Mouse (Mus musculus) monocyte, adult 5-6 weeks (primary cell): ENCODE measurements around the gene Klhl15. TPM values are rescaled to one million over a fixed set of nuclear protein-coding genes. Genes with fewer than 3 reads are reported as not detected.
"Not testable (repeated sequence)": the region's sequence is repeated elsewhere in the genome, so short reads cannot be mapped to it uniquely, and the experiment has no call there.

Experiments
- ATAC-seq: fragments of 153-309, 156-312 bp; replicated peaks from 2 replicates; pipeline ENCODE4 v1.8.0; 2017; ENCODE audit warnings: mild to moderate bottlenecking; ENCODE audit not compliant: low TSS enrichment, insufficient number of reproducible peaks, severe bottlenecking, poor library complexity, low FRiP score
- total RNA-seq: library from RNA; stranded (forward); fragments of 200-1000, 200-491, 200-594 nt; gene quantifications from 3 replicates; pipeline ENCODE4 v1.2.3, GENCODE M21; 2017

The Klhl15 gene
- total RNA-seq: 8.4 to 10.7 TPM (median 8.6 TPM) in 3 replicates

DNA sequence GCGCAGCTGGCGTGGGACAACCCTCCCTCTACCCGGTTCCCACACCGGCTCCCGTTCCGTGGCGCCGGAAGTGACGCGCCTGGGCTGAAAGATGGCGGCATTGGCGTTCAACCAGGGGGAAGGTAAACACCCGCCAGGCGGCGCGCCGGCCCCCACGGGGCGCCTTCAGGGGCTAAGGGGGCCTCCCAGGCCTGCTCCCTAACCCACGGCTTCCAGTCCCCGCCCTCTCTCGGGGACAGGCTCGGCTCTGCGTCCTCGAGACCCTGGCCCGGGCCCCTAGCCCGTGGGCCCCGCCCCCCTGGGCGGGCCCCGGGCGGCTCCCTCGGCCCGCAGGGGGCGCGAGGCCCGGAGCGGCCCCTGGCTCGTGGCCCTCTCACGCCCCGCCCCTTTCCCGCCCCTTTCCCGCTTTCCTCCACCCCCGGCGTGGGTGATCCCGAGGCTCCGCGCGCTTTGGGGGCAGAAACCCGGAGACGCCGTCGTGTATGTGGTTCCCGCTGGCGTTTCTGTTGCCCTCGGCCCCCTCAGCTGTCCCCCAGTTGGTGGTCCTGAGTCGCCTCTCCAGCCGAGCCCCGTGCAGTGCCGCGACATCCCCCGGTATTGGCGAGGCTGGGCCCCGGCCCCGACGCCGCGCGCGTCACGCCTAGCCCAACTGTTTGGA lies at the start of gene Klhl15:
Gene Klhl15, plus strand, starts transcription at position 68 of the 658 bp plus-strand sequence.
- ATAC-seq: peak; percentile 91

GRCm38 (mm10) chrX:94185156-94185555 lies 49.2 kb upstream of the Klhl15 start:
- ATAC-seq: no peak

- not testable (repeated sequence) for ATAC-seq
Measured at GRCm38 (mm10) chrX:94193901-94194300, 40.5 kb upstream of the Klhl15 start.

- ATAC-seq: no peak
Measured at GRCm38 (mm10) chrX:94197789-94198188, 36.6 kb upstream of the Klhl15 start.

- peak; percentile 65 for ATAC-seq
Measured at GRCm38 (mm10) chrX:94212264-94212596, 22.2 kb upstream of the Klhl15 start.

DNA sequence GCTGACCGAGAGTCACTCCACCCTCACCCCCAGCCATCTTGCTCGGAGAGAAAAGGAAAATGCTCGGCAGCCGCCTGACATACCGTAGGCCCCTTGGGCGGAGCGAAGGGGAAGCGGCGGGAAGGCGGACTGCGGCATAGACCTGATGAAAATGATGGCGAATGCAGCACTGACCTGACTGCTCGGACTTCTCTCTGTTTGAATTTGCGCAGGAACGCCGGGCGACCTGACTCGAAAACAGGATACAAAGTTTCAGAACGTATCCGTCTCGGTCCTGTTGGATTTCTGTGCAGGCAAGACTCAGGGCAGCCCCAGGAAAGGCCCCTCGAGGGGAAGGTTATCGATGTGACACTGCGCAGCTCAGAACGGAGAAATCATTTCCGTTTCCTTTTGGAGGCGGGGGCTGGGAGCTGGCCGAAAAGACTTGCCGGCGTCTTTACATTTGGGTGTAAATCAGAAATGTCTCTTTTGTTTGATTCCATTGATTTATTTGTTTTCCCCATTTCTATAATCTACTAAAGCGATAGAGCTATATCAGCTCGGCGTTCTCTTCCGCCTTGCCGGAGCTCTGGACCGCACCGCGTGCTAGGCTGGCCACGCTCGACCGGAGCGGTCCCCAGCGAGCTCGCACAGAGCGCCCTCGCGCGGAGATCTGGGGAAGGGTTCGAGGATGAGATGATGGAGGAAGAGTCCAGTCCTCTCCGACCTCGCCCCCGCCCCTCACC lies 21.6 kb upstream of the Klhl15 start, which contains the start of gene Eif2s3x:
Gene Eif2s3x, minus strand, starts transcription at position 266 of the 725 bp plus-strand sequence.
- peak; percentile 97 for ATAC-seq

- no peak for ATAC-seq
Measured at GRCm38 (mm10) chrX:94213384-94213783, 21.0 kb upstream of the Klhl15 start.

- ATAC-seq: no peak
Measured at GRCm38 (mm10) chrX:94233432-94233831, 967 bp upstream of the Klhl15 start.

- ATAC-seq: no peak
Measured at GRCm38 (mm10) chrX:94233936-94234531, 365 bp upstream of the Klhl15 start.

DNA sequence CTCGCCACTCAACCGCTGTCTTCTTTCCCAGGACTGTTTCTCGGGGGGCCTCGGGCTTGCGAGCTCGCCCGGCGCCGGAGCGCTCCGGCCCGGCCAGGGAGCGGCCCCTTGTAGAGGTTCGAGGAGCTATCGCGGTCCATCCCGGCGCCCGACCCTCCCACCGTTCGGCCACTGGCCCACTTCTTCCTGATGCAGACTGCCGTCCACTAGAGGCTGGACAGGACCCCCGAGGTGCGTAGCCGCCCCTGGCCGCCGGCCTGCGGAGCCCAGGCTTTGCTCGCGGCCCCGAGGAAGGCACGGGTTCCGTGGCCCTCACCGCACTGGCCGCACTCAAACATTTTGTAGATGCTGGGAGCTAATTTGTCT lies 774 bp downstream of the Klhl15 start:
- ATAC-seq: no peak

- no peak for ATAC-seq
Measured at GRCm38 (mm10) chrX:94235601-94236000, 1.2 kb downstream of the Klhl15 start.

- ATAC-seq: no peak
Measured at GRCm38 (mm10) chrX:94288923-94289322, 54.5 kb downstream of the Klhl15 start.

- ATAC-seq: no peak
Measured at GRCm38 (mm10) chrX:94302928-94303327, 68.5 kb downstream of the Klhl15 start.

DNA sequence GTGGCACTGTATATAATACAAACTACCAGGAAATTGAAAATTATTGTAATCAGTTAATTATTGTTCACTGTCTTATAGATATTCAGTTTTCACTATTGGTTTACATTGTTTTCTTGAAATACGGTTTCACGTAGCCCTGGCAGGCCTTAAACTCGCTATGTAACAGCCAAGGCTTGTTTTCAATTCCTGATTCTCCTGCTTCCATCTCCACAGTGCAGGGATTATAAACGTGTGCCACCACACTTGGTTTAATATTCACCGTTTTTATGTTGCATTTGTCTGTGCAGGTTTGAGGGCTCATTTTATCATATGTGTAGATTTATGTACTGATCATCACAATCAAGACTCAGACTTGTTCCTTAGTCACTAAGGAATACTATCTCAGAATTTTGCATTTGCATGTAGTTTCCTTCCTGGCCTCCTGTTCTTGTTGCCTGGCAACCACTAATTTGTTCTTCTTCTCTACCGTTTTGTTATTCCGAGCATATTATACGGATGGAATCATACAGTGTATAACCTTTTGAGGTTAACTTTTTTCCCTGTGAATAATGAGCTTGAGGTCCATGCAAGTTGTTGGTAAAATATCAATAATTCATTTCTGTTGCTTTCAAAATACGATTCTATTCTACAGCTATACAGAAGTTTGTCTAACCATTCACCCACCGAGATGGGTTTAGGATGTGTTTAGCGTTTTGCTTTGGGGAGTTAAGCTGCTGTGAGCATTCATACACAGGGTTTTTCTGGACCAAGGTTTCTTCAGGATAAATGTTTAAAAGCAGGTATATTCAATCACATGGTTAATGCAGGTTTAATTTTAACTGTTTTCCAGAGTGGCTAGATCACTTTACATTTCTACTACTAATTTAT lies 86.9 kb downstream of the Klhl15 start:
- ATAC-seq: no peak

Other genes with a start within 250 kb of the Klhl15 start
- gene Zfx, start 110.9 kb upstream of the Klhl15 start, total RNA-seq: 43.6 to 50.7 TPM (median 46.5 TPM) in 3 replicates
- 67.6 to 107 TPM (median 71.9 TPM) in 3 replicates for gene Eif2s3x, start 21.7 kb upstream of the Klhl15 start, total RNA-seq
- gene Fam90a1b, start 132.2 kb downstream of the Klhl15 start, total RNA-seq: not detected in 3 replicates
- gene Apoo, start 132.5 kb downstream of the Klhl15 start, total RNA-seq: 0.32 to 1.9 TPM (median 0.78 TPM) in 3 replicates